Mouse (Mus musculus): Measurements from ENCODE around the gene Bcor. TPM values are rescaled to one million over a fixed set of nuclear protein-coding genes. Genes with fewer than 3 reads are reported as not detected.

Gene Bcor
- total and polyA plus RNA-seq, 3 experiments: 11.2 to 22.4 (median 18.0) TPM

DNA sequence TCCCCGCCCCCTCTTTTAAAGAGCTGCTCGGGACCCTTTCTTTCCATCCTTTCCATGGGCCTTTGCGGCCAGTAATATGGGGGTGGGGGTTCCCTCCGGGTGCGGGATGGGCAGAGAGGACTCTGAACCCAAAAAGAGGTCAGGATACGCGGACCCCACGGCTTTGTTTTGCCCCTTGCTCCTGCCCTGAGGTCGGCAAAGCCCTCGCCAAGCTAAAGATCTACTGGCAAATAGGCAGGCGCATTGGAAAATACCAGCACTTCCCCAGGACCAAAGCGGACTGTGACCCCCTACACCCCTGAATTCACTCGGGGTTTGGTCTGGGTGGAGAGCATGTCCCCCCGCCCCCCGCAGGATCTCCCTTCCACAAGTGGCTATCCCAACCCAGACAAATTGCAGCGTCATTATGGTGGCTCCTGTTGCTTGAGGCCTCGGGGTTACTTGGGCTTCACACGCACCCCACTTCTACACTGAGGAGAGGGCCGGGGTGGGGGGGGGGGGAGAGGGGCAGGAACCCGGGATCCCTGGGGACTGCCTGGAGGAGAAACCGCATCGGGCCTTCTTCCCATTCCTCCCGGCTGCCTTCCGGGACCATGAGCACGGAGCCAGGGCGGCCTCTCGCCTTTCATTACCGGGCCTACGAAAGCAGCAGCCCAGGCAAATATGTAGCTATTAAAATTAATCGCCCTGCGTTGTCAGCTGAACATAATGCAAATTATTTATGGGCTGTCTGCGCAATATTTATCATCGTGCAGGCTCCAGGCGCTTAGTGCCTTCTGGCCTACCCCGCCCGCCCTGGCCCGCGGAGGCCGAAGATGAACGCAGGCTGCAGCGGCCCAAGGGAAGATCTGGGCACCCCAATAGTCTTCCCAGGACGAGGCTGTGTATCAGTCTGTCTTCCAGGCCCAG lies 7.9 kb downstream of the Bcor start:
- Histone ChIP-seq H3K79me2 (replicated peaks; ENCODE audit: control insufficient read depth, insufficient read depth, low read length) (peaks cover 3% of the 10 kb centered on the region; the same call in 1 of the 2 replicates), H3K4me3 (peak overlapping the region; percentile 26; the same call in 1 of the 2 replicates), H3K27ac (no peak overlapping the region), H3K27me3 (ENCODE audit: control insufficient read depth, insufficient read depth, low read length) (no peaks in the 10 kb centered on the region), H3K9ac (ENCODE audit: low read depth, low read length) (peak overlapping the region; percentile 61), H3K36me3 (ENCODE audit: control insufficient read depth, insufficient read depth, low read length) (no peaks in the 10 kb centered on the region), H3K4me1 (ENCODE audit: control insufficient read depth, insufficient read depth, low read length) (peaks cover 5% of the 10 kb centered on the region)
- DNase-seq: peak in 1 of 2 experiments; percentile 30
- 54% methylated on average over 39 of the region's 42 CpGs for WGBS
- intact Hi-C loops (cut with DNase I): loop anchor here (10.0 kb wide), 2 partner anchors 197 to 347 kb away; no protein-coding TSS in a partner anchor
- TF ChIP-seq CTCF (IDR thresholded peaks at IDR 0.05) (no peak), POLR2A (IDR thresholded peaks at IDR 0.05; ENCODE audit: insufficient read depth, low read depth, low read length) (no peak), EP300 (IDR thresholded peaks at IDR 0.05; ENCODE audit: insufficient read depth, low read depth, low read length) (no peak)

DNA sequence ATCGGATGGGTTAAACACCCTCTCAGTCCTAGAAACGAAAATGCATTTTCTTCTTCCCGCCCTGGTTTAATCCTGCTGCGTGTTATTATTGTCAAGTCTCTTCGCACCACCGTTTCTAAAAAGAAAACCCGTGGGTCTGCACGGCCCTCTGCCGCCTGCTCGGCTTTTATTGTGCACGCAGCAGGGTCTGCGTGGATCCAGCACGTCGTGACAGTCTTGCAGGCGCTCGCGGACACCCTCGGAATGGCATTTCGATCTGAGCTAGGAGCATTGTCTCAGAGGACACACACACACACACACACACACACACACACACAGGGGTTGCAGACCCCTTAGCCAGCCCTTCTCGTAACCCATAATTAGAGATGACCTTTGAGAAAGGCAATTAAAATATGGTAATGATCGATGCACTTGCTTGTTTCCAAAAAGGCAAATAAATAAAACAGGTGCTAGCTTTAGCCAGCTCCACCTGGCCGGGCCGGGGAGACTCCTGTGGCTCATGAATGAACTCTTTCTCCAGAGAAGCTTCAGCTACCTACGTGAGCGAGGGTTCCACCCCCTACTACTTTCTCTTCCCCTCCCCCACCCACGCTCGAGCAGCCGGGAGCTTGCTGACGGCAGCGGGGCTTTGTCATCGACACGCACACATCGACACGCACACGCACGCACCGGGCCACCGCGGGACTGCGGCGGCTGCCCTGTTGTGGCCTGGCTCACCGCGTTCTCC lies 8.7 kb downstream of the Bcor start:
- no peak for TF ChIP-seq EP300 (IDR thresholded peaks at IDR 0.05; ENCODE audit: insufficient read depth, low read depth, low read length)
- no peak for TF ChIP-seq CTCF (IDR thresholded peaks at IDR 0.05)
- TF ChIP-seq POLR2A (IDR thresholded peaks at IDR 0.05; ENCODE audit: insufficient read depth, low read depth, low read length): no peak
- Histone ChIP-seq H3K27me3 (ENCODE audit: control insufficient read depth, insufficient read depth, low read length) (no peaks in the 10 kb centered on the region), H3K79me2 (replicated peaks; ENCODE audit: control insufficient read depth, insufficient read depth, low read length) (peaks cover 3% of the 10 kb centered on the region; the same call in 1 of the 2 replicates), H3K27ac (no peak overlapping the region), H3K36me3 (ENCODE audit: control insufficient read depth, insufficient read depth, low read length) (no peaks in the 10 kb centered on the region), H3K4me1 (ENCODE audit: control insufficient read depth, insufficient read depth, low read length) (peaks cover 3% of the 10 kb centered on the region), H3K4me3 (peak overlapping the region; percentile 26; the same call in 1 of the 2 replicates), H3K9ac (ENCODE audit: low read depth, low read length) (peak overlapping the region; percentile 61)
- no peak for DNase-seq
- intact Hi-C loops (cut with DNase I): loop anchor here (10.0 kb wide), 2 partner anchors 197 to 347 kb away; no protein-coding TSS in a partner anchor
- 27% methylated on average over 43 of the region's 43 CpGs for WGBS

DNA sequence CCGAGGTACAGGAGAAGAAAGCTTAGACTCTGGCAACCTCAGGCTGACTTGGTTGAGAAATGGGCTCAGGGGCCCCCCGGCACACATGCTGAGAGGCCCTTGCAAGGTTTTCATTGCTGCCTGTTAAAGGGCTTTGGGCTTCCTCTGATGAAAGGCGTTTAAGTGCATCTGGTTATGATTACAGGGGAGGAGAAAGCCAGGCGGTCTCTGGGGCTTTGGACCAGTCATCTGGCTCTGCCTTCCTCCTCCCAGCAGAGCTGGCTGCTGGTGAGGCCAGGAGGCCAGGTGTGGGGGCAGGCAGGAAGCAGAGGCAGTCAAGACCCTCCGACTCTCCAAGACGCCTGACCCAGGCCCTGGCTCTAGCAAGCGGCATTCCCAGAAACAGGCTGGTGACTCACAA lies 9.7 kb downstream of the Bcor start:
- Histone ChIP-seq H3K27ac (no peak overlapping the region), H3K36me3 (ENCODE audit: control insufficient read depth, insufficient read depth, low read length) (no peaks in the 10 kb centered on the region), H3K4me3 (no peak overlapping the region), H3K27me3 (ENCODE audit: control insufficient read depth, insufficient read depth, low read length) (no peaks in the 10 kb centered on the region), H3K4me1 (ENCODE audit: control insufficient read depth, insufficient read depth, low read length) (peaks cover 3% of the 10 kb centered on the region), H3K9ac (ENCODE audit: low read depth, low read length) (no peak overlapping the region), H3K79me2 (replicated peaks; ENCODE audit: control insufficient read depth, insufficient read depth, low read length) (peaks cover 3% of the 10 kb centered on the region; the same call in 1 of the 2 replicates)
- DNase-seq: no peak
- intact Hi-C loops (cut with DNase I): loop anchor here (10.0 kb wide), 2 partner anchors 196 to 346 kb away; no protein-coding TSS in a partner anchor
- TF ChIP-seq POLR2A (IDR thresholded peaks at IDR 0.05; ENCODE audit: insufficient read depth, low read depth, low read length) (no peak), CTCF (IDR thresholded peaks at IDR 0.05) (no peak), EP300 (IDR thresholded peaks at IDR 0.05; ENCODE audit: insufficient read depth, low read depth, low read length) (no peak)
- 42% methylated on average over 6 of the region's 7 CpGs for WGBS

DNA sequence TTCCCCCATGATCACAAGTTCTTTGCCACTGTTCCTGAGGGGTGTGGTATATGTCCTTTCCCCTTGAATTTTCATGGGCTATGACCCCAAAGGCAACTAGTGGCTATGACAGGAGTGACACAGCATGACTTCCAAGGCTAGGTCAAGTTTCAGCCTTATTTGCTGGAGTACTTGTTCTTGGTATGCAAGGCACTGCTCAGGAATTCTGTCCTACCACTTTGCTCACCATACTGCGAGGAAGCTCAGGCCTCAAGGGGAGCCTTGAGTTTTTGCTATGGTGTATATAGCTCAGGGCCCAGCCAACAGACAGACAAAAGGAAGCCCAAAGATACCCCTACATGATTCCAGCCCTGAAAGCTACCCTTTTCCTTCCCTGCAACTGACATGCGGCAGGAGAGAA lies 13.9 kb downstream of the Bcor start:
- DNase-seq: no peak
- Histone ChIP-seq H3K4me3 (no peak overlapping the region), H3K27ac (no peak overlapping the region), H3K9ac (ENCODE audit: low read depth, low read length) (no peak overlapping the region), H3K27me3 (ENCODE audit: control insufficient read depth, insufficient read depth, low read length) (no peaks in the 10 kb centered on the region), H3K4me1 (ENCODE audit: control insufficient read depth, insufficient read depth, low read length) (no peaks in the 10 kb centered on the region), H3K79me2 (replicated peaks; ENCODE audit: control insufficient read depth, insufficient read depth, low read length) (no peaks in the 10 kb centered on the region), H3K36me3 (ENCODE audit: control insufficient read depth, insufficient read depth, low read length) (no peaks in the 10 kb centered on the region)
- TF ChIP-seq EP300 (IDR thresholded peaks at IDR 0.05; ENCODE audit: insufficient read depth, low read depth, low read length) (no peak), CTCF (IDR thresholded peaks at IDR 0.05) (no peak), POLR2A (IDR thresholded peaks at IDR 0.05; ENCODE audit: insufficient read depth, low read depth, low read length) (no peak)
- intact Hi-C loops (cut with DNase I): no loop called here
- 80% methylated on average over 2 of the region's 2 CpGs for WGBS

DNA sequence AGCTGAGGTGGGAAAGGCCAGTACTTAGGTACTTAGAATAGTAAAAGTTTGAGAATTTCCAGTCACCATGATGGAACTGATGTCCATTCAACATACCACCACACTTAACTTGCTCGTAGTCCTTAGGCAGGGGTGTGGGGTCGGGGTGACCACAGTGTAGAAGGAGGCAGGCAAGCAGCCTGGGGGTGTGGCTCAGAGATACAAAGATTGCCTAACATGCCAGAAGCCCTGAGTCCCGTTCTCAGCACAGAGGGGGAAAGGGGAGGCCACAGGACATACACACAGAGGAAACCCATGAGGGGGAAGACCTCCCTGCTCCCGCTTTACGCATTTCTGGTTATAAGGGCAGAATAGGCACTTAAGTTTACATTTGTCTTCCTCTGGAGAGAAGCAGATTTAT lies 17.3 kb downstream of the Bcor start:
- no peaks in the 10 kb centered on the region for H3K79me2 ChIP-seq (replicated peaks; ENCODE audit: control insufficient read depth, insufficient read depth, low read length)
- H3K4me1 ChIP-seq (ENCODE audit: control insufficient read depth, insufficient read depth, low read length): no peaks in the 10 kb centered on the region
- no peak overlapping the region for H3K4me3 ChIP-seq
- no peaks in the 10 kb centered on the region for H3K27me3 ChIP-seq (ENCODE audit: control insufficient read depth, insufficient read depth, low read length)
- H3K36me3 ChIP-seq (ENCODE audit: control insufficient read depth, insufficient read depth, low read length): no peaks in the 10 kb centered on the region
- TF ChIP-seq CTCF (IDR thresholded peaks at IDR 0.05): no peak
- TF ChIP-seq EP300 (IDR thresholded peaks at IDR 0.05; ENCODE audit: insufficient read depth, low read depth, low read length): no peak
- TF ChIP-seq POLR2A (IDR thresholded peaks at IDR 0.05; ENCODE audit: insufficient read depth, low read depth, low read length): no peak
- H3K27ac ChIP-seq: no peak overlapping the region
- intact Hi-C loops (cut with DNase I): no loop called here
- no peak overlapping the region for H3K9ac ChIP-seq (ENCODE audit: low read depth, low read length)
- 69% methylated on average over 5 of the region's 5 CpGs for WGBS
- DNase-seq: no peak

Data from heart, adult 2 months (tissue).